Mouse (Mus musculus) heart, postnatal 25 days (tissue): ENCODE results near the gene Ppl. TPM values are rescaled to one million over a fixed set of nuclear protein-coding genes. Genes with fewer than 3 reads are reported as not detected.

ENCODE experiments used
- DNase-seq: peaks from one replicate; pipeline ENCODE4 v3.0.0; 2022; ENCODE audit warnings: low spot score
- intact Hi-C: fragments of 180-260 bp; cut with DNase I; formaldehyde crosslinking; loops from one replicate; pipeline ENCODE4 v1.15.1; 2025
- total RNA-seq, 2 experiments: library from RNA; stranded (reverse); gene quantifications; 2 replicates each; pipeline ENCODE4 v1.2.3; 2021

Gene Ppl
- total RNA-seq, 2 experiments from 2014 or later = 3.8 to 5.0 TPM

GRCm38 (mm10) chr16:5050251-5051110 is 81.7 kb downstream of the Ppl start:
- intact Hi-C loops = loop anchor here (5.0 kb wide), 1 partner anchor 33 kb away; no protein-coding TSS in a partner anchor
- peak; percentile 76 for DNase-seq

- intact Hi-C loops = loop anchor here (5.0 kb wide), 2 partner anchors 33 to 88 kb away; partner anchors contain the start of gene Anks3
Measured at GRCm38 (mm10) chr16:5049774-5050234, 82.4 kb downstream of the Ppl start, which contains the start of the genes Glyr1 and Ubn1. Gene Glyr1, minus strand, starts transcription at chr16:5049863. Gene Ubn1, plus strand, starts transcription at chr16:5050057.

GRCm38 (mm10) chr16:5049182-5049773 is 82.9 kb downstream of the Ppl start:
- DNase-seq = no peak
- intact Hi-C loops = loop anchor here (5.0 kb wide), 1 partner anchor 87 kb away; the partner anchor contains the start of gene Anks3

More at GRCm38 (mm10) chr16:5049774-5050234, 82.4 kb downstream of the Ppl start, which contains the start of the genes Glyr1 and Ubn1:
- peak; percentile 99 for DNase-seq

- no peak for DNase-seq
- intact Hi-C loops = loop anchor here (5.0 kb wide), 1 partner anchor 83 kb away; the partner anchor contains the start of gene Anks3
Measured at GRCm38 (mm10) chr16:5045322-5045721, 86.9 kb downstream of the Ppl start.

GRCm38 (mm10) chr16:5036649-5037234 is 95.5 kb downstream of the Ppl start:
- DNase-seq = no peak
- intact Hi-C loops = no loop called here

Other genes starting within 250 kb of the Ppl start
- 100 to 1,000 TPM; 147 to 148 TPM for gene Mgrn1, start 246.2 kb downstream of the Ppl start, total RNA-seq
- gene Nudt16l1, start 193.7 kb downstream of the Ppl start, total RNA-seq = 10 to 100 TPM; 20.5 to 24.3 TPM
- 10 to 100 TPM; 13.8 to 14.1 TPM for gene Anks3, start 168.2 kb downstream of the Ppl start, total RNA-seq
- not detected for gene Sept12, start 134.6 kb downstream of the Ppl start, total RNA-seq
- not detected for gene Smim22, start 125.1 kb downstream of the Ppl start, total RNA-seq
- 10 to 100 TPM; 20.8 to 22.4 TPM for gene Rogdi, start 118.9 kb downstream of the Ppl start, total RNA-seq
- gene Glyr1, start 82.6 kb downstream of the Ppl start, total RNA-seq = 10 to 100 TPM; 42.4 to 46.8 TPM
- gene Ubn1, start 82.4 kb downstream of the Ppl start, total RNA-seq = 10 to 100 TPM; 23.5 to 30.8 TPM
- gene Sec14l5, start 14.7 kb upstream of the Ppl start, total RNA-seq = under 1 TPM; 0.70 to 0.86 TPM
- gene Nagpa, start 71.6 kb upstream of the Ppl start, total RNA-seq = 10 to 100 TPM; 11.7 to 15.4 TPM
- gene AU021092, start 89.9 kb upstream of the Ppl start, total RNA-seq = 10 to 100 TPM; 19.3 to 22.8 TPM
- 10 to 100 TPM; 12.1 to 12.3 TPM for gene Alg1, start 101.2 kb upstream of the Ppl start, total RNA-seq
- gene Eef2kmt, start 123.6 kb upstream of the Ppl start, total RNA-seq = 1 to 10 TPM; 8.7 to 9.7 TPM